Mouse (Mus musculus) MN1 (cell line): ENCODE data around the gene Myh11.

ENCODE experiments used
- DNase-seq: peaks from one replicate; pipeline ENCODE4 v3.0.0-alpha.2; 2016; ENCODE audit warnings: low spot score

Gene Myh11

DNA sequence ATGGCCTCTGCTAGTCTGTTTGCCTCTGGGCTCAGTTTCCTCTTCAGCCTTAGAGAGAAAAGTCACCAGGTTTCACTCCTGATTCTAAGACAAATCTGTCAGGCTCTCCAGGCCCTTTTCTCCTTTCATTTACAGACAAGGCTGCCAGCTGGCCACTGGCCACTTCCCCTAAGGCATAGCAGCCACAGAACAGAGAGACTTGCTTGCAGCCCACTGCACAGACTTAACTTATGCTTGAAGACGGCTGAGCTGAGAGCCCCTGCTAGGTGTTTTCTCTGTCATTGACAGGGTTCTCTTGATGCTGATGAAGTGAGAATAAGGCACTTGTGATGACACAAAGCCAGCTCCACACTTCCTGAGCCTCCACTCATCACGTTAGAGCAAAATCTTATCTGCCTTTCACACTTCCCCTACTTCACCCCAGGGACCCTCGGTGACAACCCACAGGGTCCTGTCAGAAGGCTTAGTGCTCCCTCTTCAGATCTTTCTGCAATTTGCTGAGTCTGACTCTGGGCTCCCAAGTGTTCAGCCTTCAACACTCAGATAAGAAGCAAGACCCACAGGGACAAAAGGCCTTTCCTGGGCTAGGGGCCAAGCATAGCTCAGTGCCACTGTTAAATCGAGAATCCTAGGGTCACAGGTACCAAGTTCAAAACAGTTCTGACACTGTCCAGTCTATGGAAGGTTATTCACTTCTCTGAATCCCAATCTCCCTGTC lies 25.8 kb downstream of the Myh11 start:
- no peak for DNase-seq

DNA sequence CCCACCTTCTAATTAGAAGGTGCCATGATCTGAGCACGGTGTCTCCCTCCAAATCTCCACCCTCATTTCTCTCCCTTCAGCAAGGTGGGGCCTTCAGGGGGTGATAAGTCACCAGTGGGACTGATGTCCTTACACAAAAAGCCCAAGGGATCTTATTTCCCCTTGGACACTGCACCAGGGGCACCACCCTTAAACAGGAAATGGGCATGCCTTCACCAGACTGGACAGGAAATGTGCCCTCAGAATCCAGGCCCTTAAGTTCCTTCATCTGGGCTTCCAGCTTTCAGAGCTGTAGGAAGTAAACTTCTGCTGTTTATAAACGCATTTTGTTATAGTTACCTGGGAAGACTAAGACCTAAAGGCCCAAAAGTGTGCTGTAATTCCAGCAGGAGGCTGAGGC lies 26.7 kb downstream of the Myh11 start:
- no peak for DNase-seq

DNA sequence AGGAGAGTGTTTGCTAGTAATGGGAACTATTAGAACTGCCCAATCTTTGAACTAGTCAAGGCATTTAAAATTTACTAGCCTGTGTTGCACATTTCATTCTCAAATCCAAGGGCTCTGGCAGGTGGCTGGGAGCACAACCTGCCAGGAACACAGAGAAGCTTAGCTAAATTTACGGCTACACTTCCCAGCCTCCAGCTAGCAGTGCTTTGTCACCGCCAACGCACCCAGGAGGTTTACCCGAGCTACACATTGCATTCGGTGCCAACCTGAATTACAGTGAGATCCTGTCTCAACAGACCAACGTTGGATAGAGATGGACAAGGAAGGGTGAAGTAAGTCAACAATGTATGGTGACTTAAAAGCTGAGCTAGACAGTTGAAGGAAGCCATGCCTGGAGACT lies 27.9 kb downstream of the Myh11 start:
- no peak for DNase-seq

DNA sequence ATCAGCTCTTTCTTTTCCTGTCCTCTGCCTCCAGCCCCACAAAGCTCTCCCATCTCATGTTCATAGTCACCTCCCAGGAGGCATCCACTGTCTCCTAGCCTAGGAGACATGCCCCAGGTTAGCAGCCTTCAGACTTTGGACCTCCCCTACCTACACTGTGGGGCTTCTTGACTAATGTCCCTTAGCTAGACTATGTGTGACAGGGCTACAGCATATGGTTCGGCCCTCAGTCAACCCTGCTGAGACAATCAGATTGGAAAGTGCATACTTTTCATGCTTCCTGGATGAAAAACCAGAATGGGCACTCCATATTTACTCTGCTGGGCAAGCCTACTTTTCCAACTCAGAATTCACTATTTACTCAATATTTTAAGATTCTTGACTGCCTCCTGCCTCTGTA lies 28.8 kb downstream of the Myh11 start:
- DNase-seq: no peak

DNA sequence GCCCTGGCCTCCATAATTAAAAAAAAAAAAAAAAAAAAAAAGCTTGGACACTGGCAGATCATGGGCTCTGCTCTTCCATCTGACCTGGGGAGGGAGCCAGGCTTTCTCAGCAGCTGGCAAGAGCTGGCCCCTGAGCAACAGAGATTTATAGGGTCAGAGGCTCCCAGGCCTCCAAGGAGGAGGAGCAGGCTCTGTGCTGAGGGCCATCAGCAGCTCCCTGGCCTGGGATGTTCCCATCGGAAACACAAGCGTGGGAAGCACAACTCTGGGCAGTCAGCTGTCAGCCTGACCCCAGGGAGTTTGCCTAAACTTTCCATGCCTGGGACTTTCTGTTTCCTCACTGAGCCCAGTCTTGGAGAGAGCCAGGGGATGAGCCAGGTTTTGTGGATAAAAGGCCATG lies 32.3 kb downstream of the Myh11 start:
- DNase-seq: no peak

DNA sequence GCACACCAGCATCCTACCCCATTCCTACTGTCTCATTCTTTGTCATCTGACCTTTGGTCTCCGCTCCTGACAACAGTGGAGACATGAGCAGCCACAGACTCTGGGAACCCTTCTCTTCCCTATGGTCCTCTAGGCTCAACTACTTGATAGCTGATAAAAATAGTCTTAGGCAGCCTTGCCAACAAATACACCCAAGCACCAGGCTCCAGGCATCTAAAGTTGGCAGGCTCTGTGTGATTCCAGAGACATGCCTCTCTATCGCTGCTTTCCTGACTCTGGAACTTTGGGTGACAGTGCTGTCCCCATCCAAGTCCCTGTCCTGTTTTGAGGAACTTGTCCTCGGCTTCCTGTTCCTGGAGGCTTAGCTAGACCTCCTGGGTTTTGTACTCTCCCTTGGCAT lies 37.6 kb downstream of the Myh11 start:
- DNase-seq: no peak

DNA sequence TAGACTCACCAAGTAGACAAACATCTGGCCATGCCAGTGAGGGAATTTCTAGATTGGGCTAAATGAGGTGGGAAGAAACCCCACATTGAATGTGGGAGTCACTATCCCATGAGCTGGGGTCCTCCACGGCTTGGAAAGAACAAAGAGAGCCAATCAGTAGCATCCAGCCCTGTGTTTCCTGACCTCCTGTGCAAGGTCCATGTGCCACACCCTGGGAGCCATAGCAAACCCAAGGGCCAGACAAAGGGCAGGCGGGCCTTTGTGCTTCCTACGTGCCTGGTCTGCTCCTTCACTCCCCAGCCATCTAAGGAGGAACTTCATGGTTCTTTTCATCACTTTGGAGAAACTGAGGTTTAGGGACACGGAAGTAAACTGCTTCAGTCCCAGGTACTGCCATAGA lies 38.3 kb downstream of the Myh11 start:
- no peak for DNase-seq

DNA sequence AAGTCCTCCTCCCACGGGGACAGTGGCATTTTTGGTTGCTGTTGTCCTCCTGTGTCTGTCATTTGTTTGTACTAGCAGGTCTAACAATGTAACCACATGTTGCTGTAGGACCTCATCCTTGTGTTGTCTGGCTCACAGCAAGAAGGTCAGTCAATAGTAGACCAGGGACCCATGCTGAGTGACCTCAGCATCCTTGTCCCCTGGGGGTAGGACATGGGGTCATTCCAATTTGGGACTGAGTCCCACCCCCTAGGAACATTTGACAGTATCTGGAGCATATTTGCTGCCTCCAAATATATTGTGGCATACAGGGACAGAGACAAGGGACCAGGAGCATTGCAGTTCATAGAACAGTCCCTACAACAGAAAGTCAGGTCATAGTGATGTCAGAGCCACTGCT lies 41.3 kb downstream of the Myh11 start:
- DNase-seq: no peak

DNA sequence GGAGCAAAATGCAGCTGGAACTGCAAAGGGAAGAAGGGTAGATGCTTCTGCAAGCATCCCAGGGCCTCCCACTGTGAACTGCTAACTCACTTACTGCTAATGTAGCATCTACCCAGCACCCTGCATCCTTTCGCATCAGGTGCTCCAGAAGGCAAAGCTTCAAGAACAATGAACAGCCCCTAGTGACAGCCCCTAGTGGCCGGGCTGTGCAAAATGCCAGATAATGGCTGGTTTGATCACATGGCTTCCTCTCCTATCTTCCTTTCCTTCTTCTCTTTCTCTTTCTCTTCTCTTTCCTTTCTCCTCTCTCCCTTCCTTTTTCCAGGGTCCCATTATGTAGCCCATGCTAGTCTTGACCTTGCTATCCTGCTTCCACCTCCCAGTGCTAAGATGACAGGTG lies 48.6 kb downstream of the Myh11 start:
- no peak for DNase-seq

DNA sequence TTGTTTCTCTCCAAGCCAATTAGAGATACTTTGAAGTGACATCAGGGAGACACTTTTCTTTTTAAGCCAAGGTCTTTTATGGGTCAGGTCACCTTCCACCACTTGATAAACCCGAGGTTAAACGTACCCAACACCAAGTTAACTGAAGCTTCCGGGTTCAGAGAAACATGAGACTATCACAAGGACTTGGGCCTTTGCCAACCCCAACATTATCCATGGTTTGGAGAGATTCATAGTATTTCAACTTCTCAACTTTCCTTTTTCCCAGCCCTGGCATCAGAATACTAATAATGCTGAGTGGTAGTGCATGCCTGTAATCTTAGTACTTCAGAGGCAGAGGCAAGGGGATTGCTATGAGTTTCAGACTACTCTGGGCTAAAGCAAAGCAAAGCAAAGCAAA lies 49.1 kb downstream of the Myh11 start:
- no peak for DNase-seq

DNA sequence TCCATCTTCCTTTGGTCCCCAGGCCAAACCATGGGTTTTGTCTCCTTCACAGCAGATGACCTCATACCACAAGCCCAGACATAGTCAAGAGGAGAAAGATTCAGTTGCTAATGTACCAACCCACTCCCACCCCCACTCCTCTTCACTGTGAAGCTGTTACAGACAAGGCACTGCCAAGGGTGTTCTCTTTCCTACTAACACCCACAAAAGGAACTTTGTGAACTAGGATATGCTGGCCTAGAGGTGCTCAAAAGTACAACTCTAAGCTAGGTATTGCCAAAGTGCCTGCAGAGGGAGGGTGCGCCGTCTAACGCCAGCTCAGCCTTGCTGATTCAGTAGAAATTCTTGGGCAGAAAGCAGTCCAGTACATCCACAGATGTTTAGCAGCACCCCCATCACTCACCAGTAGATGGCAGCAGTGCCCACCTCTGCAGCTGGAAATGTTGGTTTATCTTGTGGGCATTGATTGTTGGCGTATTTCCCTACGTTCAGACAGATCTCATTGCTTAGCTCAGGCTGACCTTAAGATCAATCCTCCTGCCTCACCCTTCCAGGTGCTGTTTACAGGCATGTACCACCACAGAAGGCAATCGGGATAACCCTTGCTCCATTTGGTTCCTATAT lies 54.0 kb downstream of the Myh11 start:
- peak; percentile 63 for DNase-seq

DNA sequence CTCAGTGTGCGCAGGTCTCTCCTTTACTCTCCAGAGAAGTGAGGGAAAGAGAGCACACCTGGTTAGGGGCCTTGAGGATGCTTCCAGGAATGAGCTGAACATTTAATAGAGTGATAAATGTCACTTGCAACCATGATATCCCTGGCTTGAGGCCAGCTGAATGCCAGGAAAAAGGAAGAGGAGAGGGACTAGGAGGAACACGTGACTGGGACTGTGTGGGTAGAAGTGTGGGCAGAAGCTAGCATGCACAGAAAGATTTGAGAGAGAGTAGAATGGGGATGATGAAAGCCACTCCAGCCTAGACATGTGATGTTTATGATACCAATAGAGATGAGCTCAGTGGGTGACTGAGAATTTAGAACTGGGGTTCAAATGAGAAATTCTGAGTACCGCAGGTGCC lies 76.0 kb downstream of the Myh11 start:
- DNase-seq: no peak

DNA sequence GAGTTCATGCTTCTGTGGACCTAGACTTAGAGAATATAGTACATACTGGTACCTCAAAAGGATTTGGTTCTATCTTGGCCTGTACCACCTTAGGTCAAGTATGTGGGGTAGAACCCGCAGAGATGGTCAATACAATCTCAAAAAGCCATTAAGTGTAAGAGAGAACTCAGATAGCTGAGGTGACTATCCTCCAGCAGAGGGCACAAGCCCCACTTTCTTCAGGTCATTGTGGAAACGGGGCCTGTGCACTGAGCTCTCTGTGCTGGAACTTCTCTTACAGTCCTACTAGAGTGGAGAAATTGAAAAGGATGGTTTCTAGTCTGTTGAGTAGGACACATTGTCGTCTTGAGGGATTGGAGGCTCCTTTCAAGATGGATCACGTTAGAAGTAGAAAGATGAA lies 92.4 kb downstream of the Myh11 start:
- DNase-seq: no peak

DNA sequence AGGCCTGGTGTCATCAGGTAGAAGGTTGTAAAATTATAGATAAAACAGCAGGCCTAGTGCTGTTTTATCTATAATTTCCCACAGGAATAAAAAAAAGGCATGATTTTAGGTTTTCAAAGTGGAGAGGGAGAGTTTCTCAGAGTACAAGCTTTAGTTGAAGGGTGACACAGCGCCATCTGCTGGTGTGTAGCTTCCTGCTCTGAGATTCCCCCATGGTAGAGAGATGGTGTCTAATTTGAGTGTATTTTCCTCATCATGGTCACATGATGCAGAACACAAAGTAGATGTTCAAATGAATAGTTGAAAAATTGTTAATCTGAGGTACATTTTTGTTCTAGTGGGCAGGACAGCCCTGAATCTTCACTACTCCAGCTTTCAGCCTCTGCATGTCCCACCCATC lies 95.7 kb downstream of the Myh11 start:
- DNase-seq: peak; percentile 42

DNA sequence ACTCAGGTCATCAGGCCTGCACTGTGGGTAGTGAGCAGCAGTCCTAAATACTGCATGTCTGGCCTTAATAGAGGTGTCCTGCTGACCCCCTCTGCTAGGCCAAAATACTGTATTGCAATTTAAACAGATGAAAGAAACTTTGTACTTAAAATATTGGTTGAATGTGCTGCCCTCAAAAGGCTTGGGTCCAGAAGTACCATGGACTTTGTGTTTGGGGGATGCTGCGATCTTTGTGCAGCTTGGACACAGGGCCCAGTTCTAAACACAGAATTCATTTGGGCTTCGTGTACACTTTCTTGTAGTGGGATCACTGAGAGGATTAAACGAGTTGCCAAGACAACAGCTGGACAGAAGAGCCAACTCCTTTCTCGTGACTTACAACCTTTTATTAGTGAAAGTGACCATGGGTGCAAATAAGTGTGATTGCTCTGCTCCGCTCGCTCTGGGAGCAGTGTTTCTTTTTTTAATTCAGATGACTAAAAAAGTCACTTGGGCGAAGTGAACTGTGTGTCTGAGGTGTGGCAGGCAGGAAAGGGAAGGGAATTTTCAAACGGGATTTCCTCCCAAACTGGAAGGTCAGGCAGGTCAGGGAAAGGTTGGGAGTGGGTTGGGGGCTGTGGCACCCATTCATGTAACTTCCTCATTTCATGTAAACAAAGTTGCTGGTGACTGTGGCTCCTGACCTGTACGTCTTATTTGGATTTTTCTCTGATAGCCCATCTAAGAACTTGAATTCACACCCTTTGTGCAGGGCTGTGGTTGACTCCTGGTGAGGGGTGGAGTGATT lies 96.8 kb downstream of the Myh11 start:
- DNase-seq: no peak

DNA sequence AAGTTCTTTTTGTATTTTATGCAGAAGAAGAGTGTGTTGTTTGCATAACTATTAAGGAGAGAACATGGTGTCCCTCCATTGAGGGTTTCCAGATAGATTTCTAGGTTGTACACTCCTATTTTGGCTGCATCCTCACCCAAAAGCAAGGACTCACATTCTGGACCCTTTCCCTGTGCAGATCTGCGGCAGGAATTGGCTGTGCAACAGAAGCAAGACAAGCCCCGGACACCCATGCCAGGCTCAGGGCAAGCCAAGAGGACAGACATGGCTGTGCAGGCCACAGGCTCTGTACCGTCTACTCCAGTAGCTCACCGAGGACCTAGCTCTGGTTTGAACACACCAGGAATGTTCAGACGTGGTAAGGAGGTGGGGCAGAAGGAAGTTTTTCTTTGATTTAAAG lies 105.7 kb downstream of the Myh11 start:
- DNase-seq: no peak

DNA sequence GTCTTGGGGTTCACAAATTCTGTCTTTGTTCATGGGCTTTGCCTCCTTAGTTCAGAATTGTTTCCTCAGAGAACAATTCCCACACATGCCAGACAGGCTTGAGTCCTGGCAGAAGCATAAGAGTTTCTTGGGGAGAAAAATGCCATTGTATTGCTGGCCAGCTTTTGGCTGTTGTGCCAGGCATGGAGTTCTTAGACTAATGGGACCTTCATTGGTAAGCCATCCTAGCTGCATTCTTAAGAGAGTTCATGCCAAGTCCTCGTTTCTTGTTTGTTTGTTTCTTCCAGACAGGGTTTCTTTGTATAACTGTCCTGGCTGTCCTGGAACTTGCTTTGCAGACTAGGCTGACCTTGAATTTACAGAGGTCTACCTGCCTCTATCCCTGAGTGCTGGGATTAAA lies 107.3 kb downstream of the Myh11 start:
- DNase-seq: no peak

DNA sequence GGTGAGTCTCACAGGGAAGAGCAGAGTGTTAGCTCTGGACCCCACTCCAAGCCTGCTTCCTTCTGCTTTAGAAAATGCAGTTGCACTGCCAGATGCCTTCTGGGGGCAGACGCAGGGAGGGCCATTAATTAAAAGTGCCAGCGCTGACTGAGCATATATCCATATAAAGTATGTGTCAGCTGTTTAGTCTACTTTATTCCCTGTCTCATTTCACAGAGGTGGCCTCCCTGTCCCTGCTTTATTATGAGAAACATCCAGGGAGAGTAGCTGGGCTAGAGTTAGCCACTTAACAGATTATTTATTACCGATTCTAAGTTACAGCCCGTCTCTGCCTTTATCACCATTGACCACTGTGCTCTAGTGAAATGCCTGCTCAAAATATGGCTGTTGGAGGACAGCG lies 108.8 kb downstream of the Myh11 start:
- no peak for DNase-seq

DNA sequence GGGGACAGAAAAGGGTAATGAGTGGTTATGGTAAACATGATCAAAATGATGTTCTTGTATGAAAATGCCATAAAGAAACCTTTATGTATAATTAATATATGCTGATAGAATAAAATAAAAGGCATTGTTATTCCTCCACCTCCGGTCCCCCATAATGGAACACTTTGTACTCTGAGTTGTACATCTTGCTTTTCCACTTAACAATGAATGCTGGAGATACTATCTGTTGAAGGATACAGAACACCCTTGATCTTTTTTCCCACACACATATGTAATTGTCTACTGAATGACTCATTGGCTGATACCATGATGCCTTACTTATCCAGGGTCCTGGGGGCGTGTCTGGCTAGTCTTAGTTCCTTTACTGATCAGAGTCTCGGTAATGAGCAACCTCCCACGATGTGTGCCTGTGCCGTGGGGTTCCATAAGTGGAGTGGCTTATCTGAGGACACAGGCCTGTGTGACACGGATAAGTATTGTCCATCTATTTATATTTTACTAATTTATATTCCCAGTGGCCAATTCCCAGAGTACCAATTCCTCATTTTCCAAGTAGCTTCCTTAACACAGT lies 110.9 kb downstream of the Myh11 start:
- DNase-seq: peak; percentile 7

DNA sequence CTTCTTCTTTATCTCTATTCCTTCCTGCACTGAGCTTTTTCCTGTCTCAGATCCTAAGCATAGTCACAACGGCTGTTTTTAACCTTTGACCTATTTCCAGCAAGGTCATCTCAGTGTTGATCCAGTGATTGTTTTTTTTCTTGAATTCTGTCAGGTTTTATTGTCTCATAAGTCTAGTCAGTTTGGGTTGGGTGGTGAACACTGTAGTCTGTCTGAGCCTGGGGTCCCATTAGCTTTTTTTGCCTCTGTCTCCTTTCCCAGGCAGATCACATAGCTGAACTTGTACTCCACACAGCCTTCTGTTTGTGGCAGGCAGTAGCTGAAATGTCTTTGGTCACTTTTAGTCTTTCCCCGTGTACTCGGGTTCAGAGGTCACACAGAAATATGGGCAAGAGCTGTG lies 113.1 kb downstream of the Myh11 start:
- no peak for DNase-seq

DNA sequence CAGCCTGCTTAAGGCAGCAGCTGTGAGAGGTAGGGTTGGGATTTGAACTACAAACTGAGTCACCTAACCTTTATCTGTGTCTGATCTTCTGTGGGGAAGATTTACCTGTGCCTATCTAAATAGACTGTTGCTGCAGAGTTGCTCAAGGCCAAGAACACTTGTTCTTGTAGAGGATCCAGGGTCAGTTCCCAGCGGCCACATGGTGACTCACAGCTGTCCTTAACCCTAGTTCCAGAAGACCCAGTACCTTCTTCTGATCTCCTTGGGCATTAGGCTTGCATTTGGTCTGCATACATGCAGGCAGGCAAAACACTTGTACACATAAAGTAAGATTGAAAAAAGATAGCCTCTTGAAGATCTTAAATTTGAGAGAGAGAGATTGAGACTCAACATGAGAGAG lies 121.5 kb downstream of the Myh11 start:
- no peak for DNase-seq

DNA sequence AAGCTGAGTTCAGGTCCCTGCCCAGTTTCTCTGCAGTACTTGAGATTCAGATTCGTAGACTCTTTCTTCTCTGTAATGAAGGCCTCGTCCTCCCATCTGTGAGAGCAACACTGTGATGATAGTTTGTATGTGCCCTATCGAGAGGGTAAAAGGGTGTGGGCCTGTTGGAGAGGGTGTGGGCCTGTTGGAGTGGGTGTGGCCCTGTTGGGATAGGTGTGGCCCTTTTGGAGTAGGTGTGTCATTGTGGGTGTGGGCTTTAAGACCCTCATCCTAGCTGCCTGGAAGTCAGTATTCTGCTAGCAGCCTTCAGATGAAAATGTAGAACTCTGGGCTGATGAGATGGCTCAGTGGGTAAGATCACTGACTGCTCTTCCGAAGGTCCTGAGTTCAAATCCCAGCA lies 124.7 kb downstream of the Myh11 start:
- no peak for DNase-seq

DNA sequence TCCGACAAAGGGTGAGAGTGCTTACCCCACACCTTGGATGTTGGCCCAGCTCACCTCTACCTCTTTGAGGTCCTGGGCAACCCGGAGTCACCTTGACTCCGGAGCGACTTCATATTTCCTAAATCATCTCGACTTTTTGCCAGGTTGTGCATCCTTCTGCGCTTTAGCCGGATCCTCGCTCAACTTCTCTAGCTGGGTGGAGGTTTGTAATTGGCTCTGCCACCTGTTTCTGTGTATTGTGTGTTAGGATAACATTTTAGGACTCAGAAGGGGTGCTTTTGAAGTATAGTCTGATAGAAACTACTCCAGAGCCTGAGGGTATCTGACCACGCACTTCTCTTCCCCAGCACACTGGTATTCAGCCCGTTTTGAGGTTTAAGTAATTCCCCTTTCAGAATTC lies 127.4 kb downstream of the Myh11 start:
- peak; percentile 7 for DNase-seq
